Mouse (Mus musculus) lung, embryonic 15.5 days (tissue): ENCODE measurements around the gene Gm45844. TPM values are rescaled to one million over a fixed set of nuclear protein-coding genes. Genes with fewer than 3 reads are reported as not detected.

Experiments
- microRNA-seq: library from miRNA; unstranded; fragments of <30 nt; microRNA quantifications from one replicate; pipeline ENCODE4, GENCODE M21; 2016
- polyA plus RNA-seq: library from polyadenylated mRNA; unstranded; fragments of >200 nt; fragmentation: Nextera tagmentation; extraction: Ambion mirVana; gene quantifications from 2 replicates; pipeline ENCODE4 v1.2.1, GENCODE M21; 2015

Gm45844 gene
- polyA plus RNA-seq, 1 experiment from 2014 or later = 2.2 TPM

Small RNA genes lying within 50 kb of the gene (microRNA-seq; reads per million reads assigned to microRNA genes)
- 1.9 reads per million, percentile 4 among the genes with 10 or more reads in this experiment for gene Mir5620

Other genes with a start within 250 kb of the Gm45844 start
- gene Zfp954, start 156.8 kb downstream of the Gm45844 start, polyA plus RNA-seq = 12.0 and 13.0 TPM in 2 replicates
- 2.1 and 2.2 TPM in 2 replicates for gene Zfp773, start 141.5 kb downstream of the Gm45844 start, polyA plus RNA-seq
- gene Zfp418, start 107.0 kb downstream of the Gm45844 start, polyA plus RNA-seq = 2.4 and 3.1 TPM in 2 replicates
- gene Zfp772, start 68.3 kb downstream of the Gm45844 start, polyA plus RNA-seq = 7.6 and 8.6 TPM in 2 replicates
- gene Vmn2r29, start 31.0 kb downstream of the Gm45844 start, polyA plus RNA-seq = 0.70 TPM in 1 of 2 replicates, not detected in the other
- 48.3 and 50.6 TPM in 2 replicates for gene Clcn4, start 22.6 kb upstream of the Gm45844 start, polyA plus RNA-seq
- gene Vmn2r30, start 59.3 kb upstream of the Gm45844 start, polyA plus RNA-seq = 0.03 TPM in 1 of 2 replicates, not detected in the other
- not detected in 2 replicates for gene Gm45783, start 96.3 kb upstream of the Gm45844 start, polyA plus RNA-seq
- not detected in 2 replicates for gene Vmn2r31, start 121.4 kb upstream of the Gm45844 start, polyA plus RNA-seq
- not detected in 2 replicates for gene Vmn2r32, start 201.7 kb upstream of the Gm45844 start, polyA plus RNA-seq